Mouse (Mus musculus) olfactory bulb, adult 2 months (tissue): ENCODE measurements around the gene Necap1. TPM values are rescaled to one million over a fixed set of nuclear protein-coding genes. Genes with fewer than 3 reads are reported as not detected.

Experiments
- H3K27ac ChIP-seq: fragments of 200-500 bp; 2 replicates; pipeline ENCODE4 v1.5.1; 2012; ENCODE audit warnings: low read depth, low read length; ENCODE audit not compliant: insufficient read depth
- H3K4me1 ChIP-seq: fragments of 200-500 bp; 2 replicates; pipeline ENCODE4 v1.6.1; 2012; ENCODE audit warnings: low read length; ENCODE audit not compliant: control insufficient read depth, insufficient read depth
- H3K4me3 ChIP-seq: fragments of 200-500 bp; 2 replicates; pipeline ENCODE4 v1.5.1; 2012; ENCODE audit warnings: mild to moderate bottlenecking, low read depth, low read length, moderate library complexity; ENCODE audit not compliant: insufficient read depth
- CTCF ChIP-seq: fragments of 200-500 bp; IDR thresholded peaks from 2 replicates; pipeline ENCODE4 v1.5.1; 2012; ENCODE audit warnings: low read depth, mild to moderate bottlenecking, low read length, moderate library complexity; ENCODE audit not compliant: insufficient read depth
- POLR2A ChIP-seq: fragments of 200-500 bp; IDR thresholded peaks from 2 replicates; pipeline ENCODE4 v1.6.1; 2012; ENCODE audit warnings: mild to moderate bottlenecking, low read depth, low read length, moderate library complexity; ENCODE audit not compliant: insufficient read depth
- WGBS: fragments of 180-500 bp; shearing (Covaris S2); methylation state at CpG from one replicate; pipeline ENCODE4 v1.1.7; 2018; 5-methylcytosine and 5-hydroxymethylcytosine counted together
- polyA plus RNA-seq: library from polyadenylated mRNA; stranded (reverse); fragments of >200 nt; gene quantifications from 2 replicates; pipeline ENCODE4 v1.2.4, GENCODE M21; 2012; ENCODE audit warnings: low replicate concordance; ENCODE audit not compliant: missing spikeins, insufficient read depth, insufficient read length

The Necap1 gene
- polyA plus RNA-seq, 1 experiment = not detected

- Histone ChIP-seq H3K4me1 (peaks cover 7% of the 10 kb centered on the region), H3K4me3 (no peak overlapping the region), H3K27ac (no peak overlapping the region)
- 91% methylated on average over 7 of the region's 7 CpGs for WGBS
- TF ChIP-seq POLR2A (no peak), CTCF (no peak)
Observed at GRCm38 (mm10) chr6:122879781-122880505, 5.7 kb downstream of the Necap1 start.

- WGBS = 87% methylated on average over 12 of the region's 12 CpGs
- H3K4me1 ChIP-seq = peaks cover 7% of the 10 kb centered on the region
- no peak for TF ChIP-seq CTCF
- no peak for TF ChIP-seq POLR2A
- H3K4me3 ChIP-seq = no peak overlapping the region
- H3K27ac ChIP-seq = no peak overlapping the region
Observed at GRCm38 (mm10) chr6:122881287-122881686, 7.0 kb downstream of the Necap1 start.

GRCm38 (mm10) chr6:122883603-122884002 lies 9.3 kb downstream of the Necap1 start:
- TF ChIP-seq POLR2A = no peak
- Histone ChIP-seq H3K27ac (no peak overlapping the region), H3K4me3 (no peak overlapping the region), H3K4me1 (peaks cover 7% of the 10 kb centered on the region)
- 87% methylated on average over 9 of the region's 9 CpGs for WGBS

- H3K4me1 ChIP-seq = no peaks in the 10 kb centered on the region
- H3K27ac ChIP-seq = no peak overlapping the region
- no peak for TF ChIP-seq POLR2A
- WGBS = 78% methylated on average over 2 of the region's 2 CpGs
- no peak overlapping the region for H3K4me3 ChIP-seq
Observed at GRCm38 (mm10) chr6:122889599-122889998, 15.3 kb downstream of the Necap1 start.

- 11% methylated on average over 2 of the region's 2 CpGs for WGBS
- no peak overlapping the region for H3K4me3 ChIP-seq
- H3K4me1 ChIP-seq = no peaks in the 10 kb centered on the region
- no peak overlapping the region for H3K27ac ChIP-seq
- TF ChIP-seq POLR2A (no peak), CTCF (no peak)
Observed at GRCm38 (mm10) chr6:122892442-122893049, 18.3 kb downstream of the Necap1 start.

GRCm38 (mm10) chr6:122919922-122920321 lies 45.6 kb downstream of the Necap1 start:
- Histone ChIP-seq H3K27ac (no peak overlapping the region), H3K4me3 (no peak overlapping the region), H3K4me1 (no peaks in the 10 kb centered on the region)
- TF ChIP-seq POLR2A (no peak), CTCF (no peak)
- 79% methylated on average over 4 of the region's 4 CpGs for WGBS

- H3K4me3 ChIP-seq = no peak within 1 kb of the TSS
- 71% methylated on average over 4 of the region's 4 CpGs for WGBS
Observed at GRCm38 (mm10) chr6:122921451-122921850, 47.2 kb downstream of the Necap1 start, which contains the start of gene Clec4a1. Gene Clec4a1, plus strand, starts transcription at chr6:122921848.

GRCm38 (mm10) chr6:122934845-122935244 lies 60.6 kb downstream of the Necap1 start:
- TF ChIP-seq POLR2A (no peak), CTCF (no peak)

More at GRCm38 (mm10) chr6:122921451-122921850, 47.2 kb downstream of the Necap1 start, which contains the start of gene Clec4a1:
- no peak within 1 kb of the TSS for H3K27ac ChIP-seq
- no peaks in the 10 kb centered on the region for H3K4me1 ChIP-seq
- TF ChIP-seq POLR2A = no peak
- no peak for TF ChIP-seq CTCF

More at GRCm38 (mm10) chr6:122934845-122935244, 60.6 kb downstream of the Necap1 start:
- Histone ChIP-seq H3K4me1 (no peaks in the 10 kb centered on the region), H3K4me3 (no peak overlapping the region), H3K27ac (no peak overlapping the region)
- 78% methylated on average over 3 of the region's 3 CpGs for WGBS

Other genes starting within 250 kb of the Necap1 start
- gene Dppa3, start 248.1 kb upstream of the Necap1 start, polyA plus RNA-seq = not detected in 2 replicates
- not detected in 2 replicates for gene Nanog, start 167.0 kb upstream of the Necap1 start, polyA plus RNA-seq
- not detected in 2 replicates for gene Slc2a3, start 72.8 kb upstream of the Necap1 start, polyA plus RNA-seq
- not detected in 2 replicates for gene Foxj2, start 54.6 kb upstream of the Necap1 start, polyA plus RNA-seq
- gene C3ar1, start 18.3 kb upstream of the Necap1 start, polyA plus RNA-seq = not detected in 2 replicates
- gene Clec4a1, start 47.4 kb downstream of the Necap1 start, polyA plus RNA-seq = not detected in 2 replicates
- not detected in 2 replicates for gene Clec4a3, start 78.0 kb downstream of the Necap1 start, polyA plus RNA-seq
- not detected in 2 replicates for gene Clec4a4, start 115.9 kb downstream of the Necap1 start, polyA plus RNA-seq
- not detected in 2 replicates for gene Clec4b1, start 175.5 kb downstream of the Necap1 start, polyA plus RNA-seq
- gene Clec4a2, start 232.0 kb downstream of the Necap1 start, polyA plus RNA-seq = not detected in 2 replicates